10 mouse cellular contexts compared by ENCODE assay signal in the genomic region with DNA sequence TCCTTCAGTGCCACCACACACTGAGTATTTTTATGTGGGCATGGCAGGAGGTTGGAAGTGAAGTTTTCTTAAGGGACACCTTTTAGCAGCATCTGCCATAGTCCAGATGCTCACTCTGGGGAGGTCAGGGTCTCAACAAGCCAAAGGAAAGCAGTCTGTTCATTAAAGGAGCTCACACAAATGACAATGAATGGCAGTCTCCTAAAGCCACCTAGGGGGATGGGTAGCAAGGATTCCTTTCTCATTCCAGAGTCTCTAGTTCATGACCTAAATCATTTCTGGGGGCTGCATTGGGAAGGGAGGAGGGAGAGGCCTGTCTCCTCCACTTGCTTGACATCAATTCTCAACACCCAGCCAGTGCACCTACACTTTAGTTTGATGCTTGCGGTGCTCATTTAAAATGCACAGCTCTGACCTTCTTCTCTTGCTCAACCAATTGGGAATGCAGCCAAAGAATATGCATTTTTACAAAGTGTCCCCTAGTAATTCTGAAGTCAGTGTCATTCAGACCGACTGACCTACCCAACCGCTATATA.
"Had no signal": no experiment of that assay in that cellular context is flagged by ENCODE, and none has a peak within 500 bp of the region (broad histone marks: within the 10 kb centered on the region; RNA-seq: fewer than 3 reads in every experiment).

No protein-coding gene starts in this region.

- H3K9ac ChIP-seq: limb, embryonic 15.5 days; liver, embryonic 13.5 days; midbrain, embryonic 12.5 days had no signal

- H3K36me3 ChIP-seq: limb, embryonic 15.5 days; liver, embryonic 13.5 days; midbrain, embryonic 12.5 days had no signal

- DNase-seq: kidney, adult 11 months; kidney, adult 9 months; kidney, postnatal 14 days; liver, embryonic 13.5 days; lung, adult 18-20 months; lung, postnatal 10 days; lung, postnatal 4 days had no signal

- H3K27me3 ChIP-seq: limb, embryonic 15.5 days; liver, embryonic 13.5 days; midbrain, embryonic 12.5 days had no signal

- H3K4me3 ChIP-seq: limb, embryonic 15.5 days; liver, embryonic 13.5 days; midbrain, embryonic 12.5 days had no signal

- H3K27ac ChIP-seq: limb, embryonic 15.5 days; liver, embryonic 13.5 days; midbrain, embryonic 12.5 days; stomach, postnatal 0 days had no signal

- H3K9me3 ChIP-seq: limb, embryonic 15.5 days; liver, embryonic 13.5 days; midbrain, embryonic 12.5 days had no signal

- H3K4me2 ChIP-seq: limb, embryonic 15.5 days; liver, embryonic 13.5 days had no signal
